Mouse (Mus musculus): ENCODE measurements at regions not wholly inside any gene's neighbourhood (a gene's known extent, or its start where the extent isn't known, plus 50 kb on each side); places are given as distances from the start of the nearest gene placed in this dataset.

DNA sequence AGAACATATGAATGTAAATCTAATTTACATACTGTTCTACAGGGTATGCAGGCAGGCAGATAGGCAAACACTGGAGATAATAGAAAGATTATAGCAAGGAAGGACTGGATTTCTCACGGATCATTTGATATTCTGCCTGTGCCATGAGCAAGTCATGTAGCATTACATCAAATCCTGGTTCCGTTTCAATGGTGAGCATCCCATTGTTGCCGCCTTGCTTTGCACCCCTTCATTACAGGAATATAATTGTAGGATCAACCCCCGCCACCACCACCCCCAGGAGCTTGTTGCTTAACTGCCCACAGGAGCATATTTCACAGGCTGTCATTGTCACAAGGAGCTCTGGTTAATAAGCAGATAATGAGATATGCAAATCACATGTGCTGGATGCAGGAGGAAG is 468.8 kb upstream of the Rgma start:
- DNase-seq (ENCODE audit: low spot score) = no peak

DNA sequence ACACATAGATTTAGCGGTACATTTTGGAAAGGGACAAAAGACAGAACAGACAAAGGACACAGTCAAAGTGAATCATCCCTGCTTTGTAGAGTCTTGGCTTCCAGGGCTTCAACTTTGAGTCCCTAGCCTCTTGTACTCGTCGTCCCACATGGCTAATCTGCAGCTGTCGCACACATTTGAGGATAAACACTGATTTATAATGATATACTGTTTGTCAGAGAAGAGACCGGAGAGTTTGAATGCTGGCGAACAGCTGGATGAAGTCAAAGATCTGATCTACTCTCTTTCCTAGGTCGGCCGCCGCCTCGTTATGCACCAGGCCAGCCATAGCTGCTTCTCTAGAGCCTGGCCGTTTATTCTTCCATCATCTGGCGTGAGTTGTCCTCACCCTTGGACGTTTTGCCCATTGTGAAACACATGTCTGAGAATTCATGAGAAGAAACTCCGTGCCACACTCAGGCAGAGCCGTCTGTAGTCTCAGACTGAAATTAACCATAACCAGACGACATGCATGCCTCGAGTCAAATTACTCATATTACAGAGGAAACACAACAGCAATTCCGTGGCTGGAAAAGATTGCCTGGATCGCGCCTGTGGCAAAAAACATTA is 448.4 kb upstream of the Rgma start:
- no peak for DNase-seq (ENCODE audit: low spot score)

DNA sequence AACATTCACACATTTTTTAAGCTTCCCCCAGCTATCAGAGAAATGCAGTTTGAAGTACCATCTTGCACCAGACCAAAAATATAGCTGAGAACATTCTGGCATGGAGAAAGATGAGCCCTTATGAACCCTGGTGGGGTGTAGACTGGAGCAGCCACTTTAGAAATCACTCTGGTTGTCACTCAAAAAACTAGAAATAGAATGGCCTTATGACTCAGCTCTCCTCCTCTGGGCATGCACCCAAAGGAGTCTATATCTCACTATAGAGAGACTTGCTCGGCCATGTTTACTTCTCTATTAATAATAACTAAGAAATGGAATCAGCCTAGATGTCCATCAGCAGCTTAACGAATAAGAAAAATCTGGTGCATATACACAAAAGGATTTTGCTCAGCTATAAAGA is 436.5 kb upstream of the Rgma start:
- no peak for DNase-seq (ENCODE audit: low spot score)

DNA sequence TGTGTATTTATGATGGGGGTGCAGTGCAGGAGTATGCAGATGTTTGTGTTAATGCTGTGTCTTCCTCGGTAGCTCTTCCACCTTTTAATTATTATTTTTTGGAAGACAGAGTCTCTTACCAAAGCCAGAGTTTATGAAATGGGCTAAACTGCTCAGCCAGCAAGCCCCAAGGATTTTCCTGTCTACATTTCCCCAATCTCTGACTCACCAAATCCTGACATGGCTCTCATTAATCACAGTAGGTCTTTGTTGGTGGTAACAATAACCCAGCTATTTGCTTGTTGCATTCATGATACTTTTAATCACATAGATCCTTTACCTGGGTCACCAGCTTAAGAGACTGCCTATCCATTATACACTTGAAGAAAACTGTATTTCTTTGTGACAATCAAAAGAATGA is 427.8 kb upstream of the Rgma start:
- DNase-seq (ENCODE audit: low spot score) = no peak

DNA sequence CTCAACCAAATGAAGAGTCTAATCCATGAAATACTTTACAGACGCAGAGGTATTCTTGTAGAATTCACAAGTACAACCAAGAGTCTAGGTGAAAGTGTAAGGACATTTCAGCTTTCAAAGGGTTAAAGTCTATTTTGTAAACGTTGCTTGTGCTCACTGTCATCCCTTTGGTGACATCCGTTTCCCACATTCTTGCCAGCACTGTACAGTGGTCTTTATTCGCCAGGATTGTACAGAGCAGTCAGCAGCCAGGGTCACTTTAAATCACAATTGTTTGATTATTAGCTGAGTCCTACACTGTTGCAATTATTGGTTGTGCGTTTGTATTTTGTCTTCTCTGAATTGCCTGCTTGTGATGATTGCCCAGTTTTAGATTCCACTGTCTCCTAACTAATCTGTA is 427.3 kb upstream of the Rgma start:
- DNase-seq (ENCODE audit: low spot score) = no peak

DNA sequence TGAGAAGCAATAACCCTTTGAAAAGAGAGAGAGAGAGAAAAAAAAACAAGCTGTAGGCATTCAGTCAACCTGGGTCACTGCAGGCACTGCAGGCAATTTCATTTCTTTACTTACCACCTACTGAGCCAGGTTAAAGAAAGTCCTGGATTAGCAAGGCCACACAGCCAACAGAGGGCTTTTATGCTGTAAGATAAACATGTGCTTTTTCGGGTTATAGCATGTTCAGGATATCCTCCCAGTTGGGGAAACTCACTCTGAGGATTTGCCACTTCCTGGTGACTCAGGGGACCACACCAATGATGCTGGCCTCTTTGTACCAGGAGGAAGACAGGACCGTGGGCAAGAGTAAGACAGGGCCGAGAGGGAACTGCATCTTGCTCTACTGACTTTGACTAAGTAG is 426.6 kb upstream of the Rgma start:
- no peak for DNase-seq (ENCODE audit: low spot score)

DNA sequence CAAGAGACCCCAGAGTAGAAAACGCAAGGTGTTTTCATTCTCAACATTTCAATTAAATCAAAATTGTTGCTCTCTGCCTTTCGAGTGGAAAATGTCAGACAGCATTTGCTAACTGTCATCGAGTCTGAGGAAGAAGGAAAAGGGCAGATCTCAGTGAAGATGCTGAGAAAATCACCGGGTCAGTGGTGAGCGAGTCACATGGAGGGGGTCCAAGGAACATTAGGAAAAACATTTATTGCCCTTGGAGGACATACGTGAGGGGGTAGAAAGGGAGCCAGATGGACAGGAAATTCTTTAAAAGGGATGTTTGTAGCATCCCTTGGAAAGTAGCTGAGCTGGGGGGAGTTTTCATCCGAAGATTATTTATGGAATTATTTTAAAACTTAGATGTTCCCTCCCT is 425.4 kb upstream of the Rgma start:
- no peak for DNase-seq (ENCODE audit: low spot score)

DNA sequence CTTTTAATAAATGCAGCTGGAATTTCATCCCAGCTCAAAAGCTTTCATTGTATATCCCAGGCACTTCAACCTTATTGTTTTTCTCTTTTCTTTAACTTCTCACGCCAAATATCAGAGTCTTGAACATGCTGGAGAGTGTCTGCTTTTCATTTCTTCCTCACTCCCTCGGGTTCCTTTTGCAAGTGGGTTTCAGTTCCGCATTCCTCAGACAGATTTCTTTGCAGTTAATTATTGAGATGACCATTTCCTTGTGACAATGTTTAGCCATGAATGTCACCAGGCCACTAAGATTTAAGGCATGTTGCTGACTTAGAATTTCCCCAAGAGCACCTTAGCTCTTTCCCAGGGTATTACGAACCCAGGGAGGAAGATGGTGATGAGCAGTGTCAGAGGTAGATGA is 417.6 kb upstream of the Rgma start:
- no peak for DNase-seq (ENCODE audit: low spot score)

DNA sequence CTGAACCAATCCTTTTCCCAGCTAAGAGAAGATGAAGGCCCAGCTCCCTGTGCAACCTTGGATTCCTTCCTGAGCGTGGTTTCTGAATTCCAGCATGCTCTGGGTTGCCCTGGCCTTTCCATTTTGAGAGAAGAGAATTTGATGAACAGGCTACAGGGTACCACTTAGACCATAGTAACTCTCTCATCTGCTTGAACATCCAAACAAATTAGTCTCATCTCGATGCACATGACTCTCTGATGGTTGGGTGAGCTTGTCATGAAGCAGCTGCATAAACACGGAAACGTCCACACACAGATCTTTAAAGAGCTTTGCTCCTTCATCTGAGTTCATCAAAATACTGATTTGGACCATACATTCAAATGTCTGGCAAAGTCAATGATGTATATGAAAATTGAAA is 414.0 kb upstream of the Rgma start:
- no peak for DNase-seq (ENCODE audit: low spot score)

DNA sequence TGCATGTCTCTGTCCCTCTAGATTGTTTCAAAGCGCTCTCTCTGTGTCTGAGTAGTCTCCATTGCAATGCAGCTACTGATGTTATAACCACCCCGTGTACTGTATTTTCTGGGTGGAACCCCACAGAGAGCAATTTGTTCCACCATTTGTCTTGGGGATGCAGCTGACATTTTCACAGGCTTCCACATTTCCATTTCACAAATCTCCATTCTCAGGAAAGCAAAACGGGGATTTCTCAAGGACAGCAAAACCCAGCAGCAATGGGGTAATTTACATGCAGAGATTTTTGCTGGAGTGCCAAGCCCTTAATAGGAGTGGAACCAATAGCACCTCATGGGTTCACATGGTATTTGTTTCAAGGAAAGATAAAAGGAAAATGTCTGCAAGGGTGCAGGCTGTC is 412.5 kb upstream of the Rgma start:
- DNase-seq (ENCODE audit: low spot score) = no peak

DNA sequence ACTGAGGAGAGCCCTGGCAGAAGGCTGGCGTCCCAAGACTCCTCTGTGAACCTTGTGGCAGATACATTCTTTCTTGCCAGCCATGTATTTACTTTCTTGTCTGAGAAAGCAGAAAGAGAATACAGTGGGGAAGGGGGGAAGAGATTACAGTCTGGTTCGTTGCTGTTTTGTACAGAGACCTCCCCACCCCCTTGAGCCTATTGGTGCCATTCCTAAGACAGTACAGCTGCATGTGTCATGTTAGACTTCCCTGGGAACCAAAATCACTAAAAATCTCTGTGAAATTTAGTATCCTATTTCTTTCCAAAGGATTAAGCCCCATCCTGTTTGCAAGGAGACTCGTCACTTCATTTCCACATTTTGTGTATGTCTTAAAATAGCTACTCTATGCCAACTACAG is 411.4 kb upstream of the Rgma start:
- no peak for DNase-seq (ENCODE audit: low spot score)

DNA sequence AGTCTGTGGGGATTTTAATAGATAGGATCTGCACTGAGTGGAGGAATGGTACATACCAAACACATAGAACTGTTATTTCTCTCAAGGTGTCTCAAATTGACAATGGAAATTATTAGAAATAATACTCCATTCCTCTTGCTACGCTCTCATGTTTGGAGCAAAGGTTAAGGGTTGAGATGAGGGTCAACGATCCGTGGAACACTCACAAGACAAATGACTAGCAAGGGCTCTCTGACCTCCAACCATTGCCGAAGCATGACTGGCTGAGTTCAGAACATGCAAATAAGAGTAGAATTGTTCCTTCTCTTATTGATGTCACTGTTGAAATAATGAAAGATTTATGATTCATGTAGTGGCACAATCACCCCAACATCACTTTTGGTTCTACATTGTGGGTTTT is 407.1 kb upstream of the Rgma start:
- DNase-seq (ENCODE audit: low spot score) = no peak

DNA sequence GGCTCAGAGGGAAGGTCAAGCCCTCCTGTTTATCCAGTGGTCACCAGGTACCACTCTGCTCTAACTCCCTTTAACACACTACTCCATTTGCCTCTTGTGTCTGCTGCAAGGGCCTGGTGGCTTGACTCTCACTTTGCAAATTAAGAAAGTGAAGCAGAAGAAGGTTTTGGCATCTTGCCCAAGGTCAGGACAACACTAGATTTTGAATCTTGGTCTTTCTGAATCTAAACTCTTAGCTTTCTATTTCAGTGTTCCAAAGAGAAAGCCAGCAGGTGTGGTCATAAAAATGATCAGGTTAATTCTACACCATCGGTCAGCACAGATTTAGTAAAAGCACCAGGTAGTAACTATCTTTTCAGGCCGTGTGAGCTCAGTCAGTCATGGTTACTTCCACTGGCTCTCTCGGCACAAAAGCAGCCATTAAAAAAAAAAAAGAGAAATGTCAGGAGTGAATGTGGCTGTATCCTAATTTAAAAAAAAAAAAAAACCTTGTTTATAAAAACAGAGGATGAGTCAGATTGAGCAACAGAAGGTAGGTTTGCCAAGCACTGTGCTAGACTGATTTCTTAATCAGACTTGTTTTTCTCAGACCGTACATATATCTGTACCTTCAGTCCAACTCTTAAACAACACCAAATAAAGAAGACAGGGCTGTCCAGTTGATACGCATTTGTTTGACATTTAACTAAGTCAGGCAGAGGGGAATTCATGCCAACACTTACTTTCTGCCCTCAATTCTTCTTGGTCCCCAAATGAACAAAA is 403.6 kb upstream of the Rgma start:
- DNase-seq (ENCODE audit: low spot score) = no peak

DNA sequence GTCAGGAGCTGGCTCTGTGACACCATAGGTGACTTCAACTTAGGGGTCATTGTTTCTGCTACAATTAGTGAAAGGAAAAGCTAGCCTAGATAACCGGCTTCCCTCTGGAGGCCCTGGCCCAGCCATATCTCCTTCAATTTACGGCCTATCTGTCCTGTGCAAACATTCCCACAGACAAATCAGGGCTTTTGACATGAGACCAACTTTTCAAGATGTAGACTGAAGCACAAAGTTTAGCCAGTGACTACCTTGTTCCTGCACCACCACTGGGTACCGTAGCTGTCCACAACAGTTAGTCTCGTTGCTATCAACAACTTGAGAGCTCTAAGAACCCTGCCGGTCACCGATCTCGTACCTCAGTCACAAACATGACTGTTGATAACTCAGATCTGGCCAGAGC is 402.9 kb upstream of the Rgma start:
- DNase-seq (ENCODE audit: low spot score) = no peak

DNA sequence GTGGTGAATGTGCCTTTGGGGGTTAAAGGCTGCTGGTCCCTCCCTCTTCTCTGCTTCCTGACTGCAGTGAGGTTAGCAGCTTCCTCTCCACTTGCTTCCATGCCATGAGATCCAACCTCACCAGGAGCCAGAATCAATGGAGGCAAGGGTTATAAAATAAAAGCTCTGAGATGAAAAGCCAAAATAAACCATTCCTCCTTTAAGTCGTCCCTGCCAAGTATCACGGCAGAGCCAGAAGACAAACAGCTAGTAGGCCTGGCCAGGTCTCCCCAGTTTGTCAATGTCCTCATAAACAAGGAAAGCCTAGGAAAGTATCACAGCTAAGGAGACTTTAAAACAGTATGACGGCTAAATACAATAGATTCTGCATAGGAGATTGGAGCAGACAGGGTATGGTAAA is 401.5 kb upstream of the Rgma start:
- no peak for DNase-seq (ENCODE audit: low spot score)

DNA sequence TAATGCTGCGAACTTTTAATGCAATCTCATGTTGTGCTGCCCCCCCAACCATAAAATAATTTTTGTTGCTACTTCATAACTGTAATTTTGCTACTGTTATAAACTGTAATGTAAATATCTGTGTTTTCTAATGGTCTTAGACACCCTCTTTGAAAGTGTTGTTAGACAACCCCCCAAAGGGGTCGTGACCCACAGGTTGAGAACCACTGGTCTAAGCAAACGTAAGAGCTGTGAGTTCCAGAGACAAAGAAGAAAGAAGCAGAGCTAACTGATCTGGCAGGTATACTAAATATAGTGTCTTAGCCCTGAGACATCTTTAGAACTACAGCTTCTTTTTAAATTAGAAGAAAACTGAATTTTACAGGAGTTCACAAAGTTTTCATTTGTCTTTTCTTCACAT is 400.9 kb upstream of the Rgma start:
- DNase-seq (ENCODE audit: low spot score) = no peak

DNA sequence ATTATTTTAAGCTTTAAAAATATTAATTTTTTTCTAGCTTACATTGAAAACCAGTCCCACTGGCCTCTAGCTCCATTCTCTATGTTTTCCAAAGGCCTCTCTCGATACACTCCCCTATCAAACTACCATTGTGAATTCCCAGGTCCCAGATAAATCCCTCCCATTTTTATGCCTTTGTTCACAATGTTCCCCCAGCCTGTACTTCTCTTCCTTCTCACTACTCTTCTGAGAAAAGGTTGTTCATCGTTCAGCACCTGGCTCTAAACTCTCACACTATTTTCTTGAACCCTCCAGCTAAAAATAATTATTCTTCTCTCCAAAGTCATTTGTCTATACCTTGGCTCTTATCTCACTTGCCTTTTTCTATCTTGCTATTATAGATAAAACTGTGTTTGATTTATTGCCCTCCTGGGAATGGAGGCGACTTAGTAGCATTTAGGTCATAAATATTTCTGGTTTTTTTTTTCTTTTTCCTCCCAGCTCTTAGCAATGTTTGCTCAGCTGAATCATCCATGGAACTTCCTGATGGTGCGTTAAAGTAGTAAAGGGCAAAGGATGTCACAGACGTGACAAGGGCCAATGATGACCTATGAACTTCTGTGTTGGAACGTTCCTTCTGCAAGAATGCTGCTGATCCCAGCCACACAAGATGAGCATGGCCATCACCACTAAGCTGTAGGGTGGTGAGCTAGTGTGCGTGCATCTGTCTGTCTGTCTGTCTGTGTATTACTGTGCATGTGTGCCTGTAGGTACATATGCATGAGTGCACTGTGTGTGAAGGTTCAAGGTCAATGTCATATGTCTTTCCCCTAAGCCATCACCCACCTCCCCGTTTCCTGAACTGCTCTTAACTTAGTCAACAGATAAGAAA is 384.5 kb upstream of the Rgma start:
- no peak for DNase-seq (ENCODE audit: low spot score)

DNA sequence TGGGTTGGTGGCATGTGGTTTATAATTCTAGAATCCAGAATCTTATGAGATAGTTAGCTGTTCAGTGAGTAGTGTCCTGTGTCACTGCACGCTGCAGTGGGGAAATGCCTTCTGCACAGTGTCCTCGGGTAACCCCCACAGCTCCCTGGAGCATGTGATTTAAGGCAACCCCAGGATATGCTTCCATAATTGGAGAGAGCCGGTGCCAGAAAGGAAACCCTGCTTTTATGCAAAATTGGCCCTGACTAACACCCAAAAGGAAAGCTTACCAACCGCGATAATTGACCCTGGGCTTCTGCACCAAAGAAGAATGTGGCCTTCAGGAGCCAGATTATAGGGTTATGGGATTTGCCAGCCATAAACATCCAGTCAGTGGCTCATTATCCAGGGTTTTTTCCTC is 376.9 kb upstream of the Rgma start:
- DNase-seq (ENCODE audit: low spot score) = no peak

DNA sequence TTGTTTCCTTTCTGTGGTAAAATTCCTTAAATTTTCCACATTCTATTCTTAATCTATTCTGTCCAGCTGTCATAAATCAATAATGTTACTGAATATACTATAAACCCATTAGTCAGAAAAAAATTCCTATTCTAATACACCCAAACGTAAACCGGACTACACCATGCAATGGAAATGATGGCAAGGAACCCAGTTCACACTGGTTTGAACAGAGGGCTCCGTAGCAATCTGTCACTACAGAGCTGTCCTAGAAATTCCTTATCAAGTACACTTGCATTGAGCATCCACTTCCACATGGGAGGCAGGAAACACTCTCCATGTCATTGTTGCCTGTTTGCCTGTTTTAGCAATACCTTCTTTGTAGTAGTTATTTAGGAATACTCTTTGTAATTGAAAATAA is 356.2 kb upstream of the Rgma start:
- DNase-seq (ENCODE audit: low spot score) = no peak

DNA sequence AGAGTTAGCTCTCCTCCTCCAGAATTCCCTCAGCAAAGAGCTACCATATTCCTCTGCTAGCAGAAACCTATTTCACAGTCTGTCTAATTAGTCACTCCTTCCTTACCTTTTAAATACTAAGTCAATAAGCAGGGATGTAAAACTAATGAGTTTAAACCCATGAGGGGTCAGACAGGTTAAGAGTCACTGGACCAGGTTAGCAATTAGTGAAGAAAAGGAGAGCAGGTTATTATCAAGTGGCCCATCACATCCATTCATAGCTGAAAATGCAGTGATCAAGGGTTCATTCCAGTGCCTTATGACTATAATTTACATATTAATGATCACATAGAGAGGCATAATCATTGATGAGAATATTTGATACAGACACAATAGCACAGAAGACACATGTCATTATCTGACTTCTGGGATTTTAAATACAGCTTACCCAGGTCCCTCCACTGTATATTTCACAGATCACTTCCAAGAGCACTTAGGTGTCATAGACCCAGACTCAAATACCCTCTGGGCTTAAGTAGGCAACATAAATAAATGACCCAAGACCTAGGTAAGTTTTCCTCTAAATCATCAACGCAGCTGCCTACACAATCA is 355.4 kb upstream of the Rgma start:
- DNase-seq (ENCODE audit: low spot score) = no peak

DNA sequence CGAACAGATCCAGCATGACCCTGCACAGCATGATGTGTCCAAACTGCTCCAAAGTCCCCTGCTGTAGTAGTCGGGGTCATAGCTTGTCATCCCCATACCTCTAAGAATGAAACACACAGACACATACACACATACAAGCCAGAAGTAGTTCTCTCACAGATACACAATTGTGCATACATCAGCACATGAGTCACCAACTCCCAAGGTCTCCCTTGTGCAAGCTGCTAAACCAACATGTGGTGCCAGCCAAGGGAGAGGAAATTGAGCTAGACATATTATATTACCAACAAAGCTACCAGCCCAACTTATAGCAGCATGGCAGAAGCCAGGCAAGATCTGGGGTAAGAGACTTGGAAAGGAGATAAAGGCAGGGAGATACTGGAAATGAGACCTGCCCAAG is 353.5 kb upstream of the Rgma start:
- DNase-seq (ENCODE audit: low spot score) = no peak

DNA sequence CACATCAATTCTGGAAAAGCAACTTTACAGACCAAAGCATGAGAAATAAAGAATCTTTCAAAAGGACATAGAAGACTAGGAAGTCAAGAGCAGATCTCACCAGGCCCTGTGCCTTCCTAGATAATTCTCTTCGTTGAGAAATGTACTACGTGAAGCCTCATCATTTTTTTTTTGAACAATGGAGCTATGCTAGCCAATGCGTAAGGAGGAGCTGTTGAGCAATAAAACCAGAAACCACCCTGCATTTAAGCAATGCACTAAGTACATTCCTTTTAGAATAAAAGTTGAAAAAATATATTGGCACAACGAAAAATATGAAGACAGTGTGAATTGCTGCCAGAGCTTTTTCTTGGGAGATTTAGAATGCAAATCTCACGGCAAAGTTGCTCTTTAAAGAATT is 349.7 kb upstream of the Rgma start:
- DNase-seq (ENCODE audit: low spot score) = no peak

DNA sequence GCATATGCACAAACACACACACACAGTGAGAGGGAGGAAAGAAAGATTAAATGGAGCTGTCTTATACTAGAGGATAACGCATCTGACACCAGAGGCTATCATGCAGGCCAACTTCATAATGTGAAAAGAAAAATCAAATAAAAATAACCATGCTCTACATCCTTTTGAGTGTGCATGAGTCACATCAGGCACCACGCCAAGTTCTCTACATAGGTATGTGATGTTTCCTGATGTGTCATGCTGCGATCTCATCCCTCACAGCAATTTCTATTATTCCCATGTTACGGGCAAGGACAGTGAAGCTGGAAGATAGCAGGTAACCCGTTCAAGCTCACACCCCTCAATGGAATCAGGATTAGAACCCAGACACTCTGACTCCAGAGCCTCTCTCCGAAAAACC is 346.4 kb upstream of the Rgma start:
- DNase-seq (ENCODE audit: low spot score) = no peak

Data from testis, postnatal 14 days (tissue).